Mouse (Mus musculus) 416B (cell line): ENCODE results near the gene Plekhm1.
"Not testable (repeated sequence)": the region's sequence is repeated elsewhere in the genome, so short reads cannot be mapped to it uniquely, and the experiment has no call there.

Experiments
- DNase-seq: peaks from one replicate; pipeline ENCODE4 v3.0.0; 2011; ENCODE audit warnings: low read depth

Plekhm1 gene

GRCm38 (mm10) chr11:103411981-103412949 is at the start of gene Plekhm1:
TSS of gene Plekhm1 (minus strand) at chr11:103412687.
- peak; percentile 93 for DNase-seq

- not testable (repeated sequence) for DNase-seq
Measured at GRCm38 (mm10) chr11:103451105-103451504, 38.6 kb upstream of the Plekhm1 start.

DNA sequence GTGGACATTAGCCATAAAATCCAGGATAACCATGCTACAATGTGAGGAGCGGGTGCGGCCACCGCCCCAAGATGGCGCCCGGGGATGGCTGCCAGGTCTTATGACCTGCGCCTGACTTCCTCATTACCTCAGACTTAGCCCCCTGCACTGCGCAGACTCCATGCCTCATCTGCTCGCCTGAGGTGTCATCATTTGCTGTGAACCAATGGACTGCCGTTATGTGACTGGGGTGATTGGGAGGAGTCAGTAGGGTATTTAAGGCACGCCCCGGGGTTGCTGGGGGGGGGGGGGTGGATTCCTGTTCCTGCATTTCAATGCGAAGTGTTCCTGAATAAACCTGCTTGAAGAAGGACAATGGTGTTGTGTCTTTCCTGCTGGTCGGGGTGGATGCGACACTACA is 37.2 kb upstream of the Plekhm1 start:
- DNase-seq = not testable (repeated sequence)

- DNase-seq = peak; percentile 65
Measured at GRCm38 (mm10) chr11:103443678-103444077, 31.2 kb upstream of the Plekhm1 start.

GRCm38 (mm10) chr11:103436282-103436681 is 23.8 kb upstream of the Plekhm1 start:
- peak; percentile 89 for DNase-seq

- DNase-seq = no peak
Measured at GRCm38 (mm10) chr11:103425031-103425430, 12.5 kb upstream of the Plekhm1 start.

- no peak for DNase-seq
Measured at GRCm38 (mm10) chr11:103419667-103420066, 7.2 kb upstream of the Plekhm1 start.

- DNase-seq = peak; percentile 37
Measured at GRCm38 (mm10) chr11:103419226-103419625, 6.7 kb upstream of the Plekhm1 start.

GRCm38 (mm10) chr11:103413516-103413915 is 1.0 kb upstream of the Plekhm1 start:
- peak; percentile 18 for DNase-seq

DNA sequence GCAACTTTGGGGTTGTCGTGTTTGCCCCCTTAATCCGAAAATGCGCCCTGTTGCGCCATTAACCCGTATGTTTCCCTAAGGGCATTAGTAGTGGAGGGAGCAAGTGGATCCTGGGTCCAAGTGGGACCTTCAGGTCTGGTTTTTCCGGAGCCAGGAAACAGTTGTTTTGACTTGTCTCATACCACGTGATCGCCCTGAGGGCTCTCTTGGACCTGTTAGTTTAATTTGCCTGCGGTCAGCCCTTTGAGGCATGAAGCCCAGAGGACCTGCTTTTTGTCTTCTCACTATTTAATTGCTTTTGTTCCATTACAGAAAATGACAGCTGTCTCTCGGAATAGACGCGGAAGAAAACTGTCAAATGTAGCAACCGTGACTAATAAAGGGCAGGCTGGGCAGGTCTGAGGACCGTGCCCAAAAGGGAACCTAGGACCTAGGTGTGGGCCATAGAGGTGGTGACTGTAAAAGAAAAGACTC is 500 bp upstream of the Plekhm1 start:
- no peak for DNase-seq

GRCm38 (mm10) chr11:103411301-103411700 is 1.2 kb downstream of the Plekhm1 start:
- peak; percentile 33 for DNase-seq

GRCm38 (mm10) chr11:103408880-103409279 is 3.6 kb downstream of the Plekhm1 start:
- no peak for DNase-seq

DNA sequence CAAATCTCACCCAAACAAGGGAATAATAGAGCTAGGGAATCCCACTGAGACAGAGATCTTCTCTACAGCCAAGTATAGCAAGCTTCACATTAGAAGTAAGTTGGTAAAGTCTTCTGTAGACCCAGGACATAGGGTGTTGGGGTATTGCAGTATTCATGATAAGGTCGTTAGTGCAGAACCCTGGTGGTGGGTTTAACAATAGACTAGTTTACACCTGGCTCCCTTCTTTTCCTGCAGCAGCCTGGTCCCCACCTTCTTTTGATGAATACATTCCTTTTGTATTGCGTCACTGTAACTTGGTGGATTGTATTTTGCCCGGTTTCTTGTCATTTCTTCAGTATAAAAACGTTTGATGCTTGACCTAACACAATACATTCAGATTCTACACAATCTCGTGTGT is 5.4 kb downstream of the Plekhm1 start:
- DNase-seq = not testable (repeated sequence)

- DNase-seq = no peak
Measured at GRCm38 (mm10) chr11:103406551-103406950, 5.9 kb downstream of the Plekhm1 start.

DNA sequence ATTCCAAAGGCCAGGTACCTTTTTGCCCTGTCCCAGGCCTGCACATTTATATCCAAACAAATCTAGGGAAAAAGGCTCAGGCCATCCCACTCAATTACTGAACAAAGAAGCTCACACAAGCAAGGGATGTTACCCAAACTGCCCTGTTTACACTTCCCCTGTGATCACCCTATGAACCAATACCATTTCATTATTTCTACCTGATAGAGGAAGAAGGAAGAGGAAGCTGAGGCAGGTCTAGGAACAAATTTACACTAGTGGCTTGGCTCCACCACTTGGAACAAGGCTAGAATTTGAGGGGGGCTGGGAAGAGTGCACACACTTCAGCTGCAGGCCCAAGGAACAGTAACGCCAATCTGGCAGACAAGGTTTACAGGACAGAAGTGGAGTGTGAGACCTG is 6.7 kb downstream of the Plekhm1 start:
- no peak for DNase-seq

DNA sequence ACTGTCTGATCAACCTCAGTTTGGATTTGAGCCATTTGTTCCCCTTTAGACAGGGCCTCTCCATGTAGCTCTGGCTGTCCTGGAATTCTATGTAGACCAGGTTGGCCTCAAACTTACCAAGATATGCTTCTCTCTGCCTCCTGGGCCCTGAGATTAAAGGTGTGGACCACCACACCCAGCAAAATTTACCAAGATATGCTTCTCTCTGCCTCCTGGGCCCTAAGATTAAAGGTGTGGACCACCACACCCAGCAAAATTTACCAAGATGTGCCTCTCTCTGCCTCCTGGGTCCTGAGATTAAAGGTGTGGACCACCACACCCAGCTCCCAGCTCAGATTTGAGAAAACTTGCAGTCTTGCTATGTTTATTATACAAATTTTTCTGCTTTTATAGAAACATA is 7.9 kb downstream of the Plekhm1 start:
- DNase-seq = no peak

DNA sequence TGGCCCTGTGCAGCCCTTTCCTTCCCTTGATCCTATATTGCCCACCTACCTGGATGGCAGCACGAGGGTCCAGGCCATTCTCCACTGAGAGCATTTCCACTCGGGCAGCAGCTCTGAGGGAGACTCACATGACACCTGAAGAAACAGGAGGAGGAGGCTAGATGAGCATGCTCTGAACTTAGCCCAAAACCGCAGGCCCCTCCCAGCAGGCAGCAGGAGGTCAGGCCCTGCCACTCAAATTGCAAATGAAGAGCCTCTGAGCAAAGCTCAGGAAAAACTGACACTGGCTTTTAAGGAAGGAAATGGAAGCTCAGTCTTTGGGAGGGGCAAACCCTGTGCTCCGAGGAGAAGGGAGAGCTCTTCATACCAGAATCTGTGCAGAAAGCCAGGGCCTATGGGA is 8.7 kb downstream of the Plekhm1 start:
- DNase-seq = peak; percentile 72

DNA sequence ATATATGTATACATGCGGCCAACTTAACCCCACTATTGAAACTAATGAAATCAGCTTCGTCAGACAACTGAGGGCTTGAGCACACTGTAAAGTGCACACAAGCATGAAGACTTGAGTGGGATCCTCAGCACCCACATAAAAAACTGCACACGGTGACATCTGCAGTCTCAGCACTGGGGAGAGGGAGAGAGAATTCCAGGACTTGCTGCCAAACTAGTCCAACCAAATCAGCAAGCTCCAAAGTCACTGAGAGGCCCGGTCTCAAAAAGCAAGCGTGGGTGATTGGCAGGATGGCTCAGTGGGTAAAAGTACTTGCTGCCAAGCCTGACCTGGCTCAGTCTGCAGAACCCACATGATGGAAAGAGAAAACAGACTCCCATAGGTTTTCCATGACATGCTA is 9.7 kb downstream of the Plekhm1 start:
- DNase-seq = no peak

DNA sequence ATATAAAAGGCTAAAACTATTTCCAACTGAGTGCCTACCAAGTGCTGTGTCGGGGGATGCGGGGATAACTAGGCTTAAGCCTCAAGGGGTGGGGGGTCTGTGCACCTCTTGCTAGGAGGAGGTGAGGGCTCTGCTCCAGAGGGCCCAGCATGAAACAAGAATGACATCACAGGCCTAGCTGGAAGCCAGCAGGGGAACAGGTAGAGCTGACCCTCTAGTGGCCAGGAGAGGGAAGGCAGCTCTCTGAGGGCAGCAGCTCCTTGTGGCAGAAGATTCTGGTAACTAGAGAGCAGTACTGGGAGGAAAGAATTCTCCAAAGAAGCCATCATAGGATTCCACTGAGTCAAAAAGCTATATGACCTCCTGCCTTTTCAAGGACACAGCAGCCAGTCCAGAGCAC is 10.3 kb downstream of the Plekhm1 start:
- DNase-seq = peak; percentile 29

- peak; percentile 81 for DNase-seq
Measured at GRCm38 (mm10) chr11:103399986-103400385, 12.5 kb downstream of the Plekhm1 start.

GRCm38 (mm10) chr11:103399050-103399449 is 13.4 kb downstream of the Plekhm1 start:
- peak; percentile 71 for DNase-seq

DNA sequence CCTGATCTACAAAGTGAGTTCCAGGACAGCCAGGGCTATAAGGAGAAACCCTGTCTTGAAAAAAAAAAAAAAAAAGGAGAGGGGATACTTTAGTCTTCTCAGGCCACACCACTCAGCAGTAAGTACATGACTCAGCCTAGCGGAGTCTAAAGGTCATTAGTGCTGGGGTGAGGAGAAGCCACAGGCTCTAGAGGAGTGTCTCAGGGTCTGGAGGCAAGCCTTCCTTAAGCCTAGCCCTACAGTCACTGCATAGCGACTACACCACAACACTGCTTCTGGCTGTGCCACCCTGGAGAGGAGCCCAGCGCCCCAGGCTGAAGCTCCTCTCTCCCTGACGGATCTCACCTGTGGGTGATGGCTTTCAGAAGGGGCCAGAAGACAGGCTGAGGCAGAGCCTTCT is 15.8 kb downstream of the Plekhm1 start:
- peak; percentile 56 for DNase-seq

GRCm38 (mm10) chr11:103396236-103396635 is 16.3 kb downstream of the Plekhm1 start:
- DNase-seq = no peak
